Mouse (Mus musculus): ENCODE measurements around the gene Olfr1012. TPM values are rescaled to one million over a fixed set of nuclear protein-coding genes. Genes with fewer than 3 reads are reported as not detected.
"Not testable (repeated sequence)": the region's sequence is repeated elsewhere in the genome, so short reads cannot be mapped to it uniquely, and the experiment has no call there.

The Olfr1012 gene
- not detected in 2 replicates for polyA plus RNA-seq (2012; rRNA removed)

DNA sequence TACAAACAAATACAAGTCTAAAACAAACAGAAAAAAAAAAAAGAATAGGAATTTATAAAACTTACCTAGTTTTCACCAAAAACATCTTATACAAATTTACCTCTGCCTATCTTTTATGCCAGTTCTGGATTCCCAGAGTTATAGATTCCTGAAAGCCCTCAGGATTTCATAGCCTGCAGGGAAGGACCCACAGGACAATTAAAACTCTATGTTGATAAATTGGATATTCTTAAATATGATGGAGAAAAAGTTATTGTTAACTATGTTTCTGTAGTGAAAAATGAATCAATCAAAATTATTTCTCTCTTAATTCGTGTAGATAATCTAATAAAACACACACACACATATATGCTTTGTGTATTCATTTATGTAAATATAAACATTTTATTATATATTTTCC, at the start of gene Olfr1012:
Gene Olfr1012, minus strand, starts transcription at position 101 of the 400 bp plus-strand sequence.
- DNase-seq (ENCODE audit: low read depth): no peak
- TF ChIP-seq POLR2A (IDR thresholded peaks at IDR 0.05; ENCODE audit: borderline replicate concordance, extremely low read depth, insufficient read depth, insufficient read length, poor library complexity, severe bottlenecking) (no peak), CTCF (IDR thresholded peaks at IDR 0.05; ENCODE audit: borderline replicate concordance, extremely low read depth, insufficient read depth, insufficient read length) (no peak)

DNA sequence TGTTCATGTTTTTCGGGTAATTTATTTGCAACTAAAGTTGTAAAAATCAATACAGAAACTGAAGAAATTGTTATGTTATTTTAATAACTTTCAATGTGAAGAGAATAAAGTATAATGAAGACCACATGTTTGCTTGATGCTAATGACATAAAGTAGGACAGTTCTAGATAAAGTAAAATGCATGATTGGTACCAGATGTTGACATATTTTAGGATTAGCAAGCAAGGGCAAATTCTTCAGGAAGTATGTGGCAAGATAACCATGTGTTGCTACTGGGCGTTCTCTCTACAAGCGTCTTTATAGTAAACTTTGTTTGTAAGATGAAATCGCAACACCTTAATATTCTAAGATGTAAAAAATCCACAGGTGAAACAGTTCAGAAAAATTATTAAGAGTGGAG, 41.9 kb upstream of the Olfr1012 start:
- no peak for DNase-seq (ENCODE audit: low read depth)

DNA sequence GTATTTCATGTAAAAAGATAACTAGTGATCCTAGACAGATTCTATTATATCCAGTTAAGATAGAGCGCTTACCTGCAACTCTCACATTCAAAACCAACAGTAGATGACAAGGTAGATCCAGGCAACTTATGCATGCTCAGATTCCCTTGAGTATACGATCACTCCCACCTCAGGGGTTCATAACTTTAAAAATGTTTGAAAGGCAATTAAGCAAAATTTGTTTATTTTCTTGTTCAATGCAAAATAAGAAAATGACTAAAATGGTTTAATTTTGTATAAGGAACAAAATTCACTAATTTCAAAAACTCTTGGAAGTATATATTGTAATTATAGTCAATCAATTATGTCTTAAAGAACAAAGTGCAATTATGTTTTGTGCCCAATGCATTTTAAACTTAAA, 39.9 kb upstream of the Olfr1012 start, which contains the start of gene Olfr1016:
Gene Olfr1016, minus strand, starts transcription at position 101 of the 400 bp plus-strand sequence.
- TF ChIP-seq CTCF (IDR thresholded peaks at IDR 0.05; ENCODE audit: borderline replicate concordance, extremely low read depth, insufficient read depth, insufficient read length): no peak
- no peak for TF ChIP-seq POLR2A (IDR thresholded peaks at IDR 0.05; ENCODE audit: borderline replicate concordance, extremely low read depth, insufficient read depth, insufficient read length, poor library complexity, severe bottlenecking)
- no peak for DNase-seq (ENCODE audit: low read depth)

More for the DNA sequence above, 41.9 kb upstream of the Olfr1012 start:
- TF ChIP-seq CTCF (IDR thresholded peaks at IDR 0.05; ENCODE audit: borderline replicate concordance, extremely low read depth, insufficient read depth, insufficient read length) (no peak), POLR2A (IDR thresholded peaks at IDR 0.05; ENCODE audit: borderline replicate concordance, extremely low read depth, insufficient read depth, insufficient read length, poor library complexity, severe bottlenecking) (no peak)

DNA sequence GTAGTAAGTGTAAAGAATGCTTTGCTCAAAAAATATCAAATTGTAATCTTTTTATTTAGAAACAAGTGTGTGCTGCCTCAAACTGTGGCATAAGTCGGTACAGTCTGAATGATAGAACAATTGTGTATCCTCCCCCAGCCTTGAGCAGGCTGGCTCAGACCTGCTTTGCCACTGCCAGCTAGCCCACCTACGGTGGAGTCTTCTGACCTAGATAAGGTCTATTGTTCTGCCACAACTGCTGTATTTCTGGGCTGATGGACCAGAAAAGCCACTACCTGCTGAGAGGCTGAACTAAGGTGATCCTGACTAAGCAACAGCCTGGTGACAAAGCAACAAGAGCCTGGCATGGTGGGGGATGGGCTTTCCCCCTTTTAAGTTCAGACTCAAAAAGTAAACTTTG, 29.8 kb upstream of the Olfr1012 start:
- DNase-seq (ENCODE audit: low read depth): peak; percentile 37
- TF ChIP-seq CTCF (IDR thresholded peaks at IDR 0.05; ENCODE audit: borderline replicate concordance, extremely low read depth, insufficient read depth, insufficient read length) (no peak), POLR2A (IDR thresholded peaks at IDR 0.05; ENCODE audit: borderline replicate concordance, extremely low read depth, insufficient read depth, insufficient read length, poor library complexity, severe bottlenecking) (no peak)

DNA sequence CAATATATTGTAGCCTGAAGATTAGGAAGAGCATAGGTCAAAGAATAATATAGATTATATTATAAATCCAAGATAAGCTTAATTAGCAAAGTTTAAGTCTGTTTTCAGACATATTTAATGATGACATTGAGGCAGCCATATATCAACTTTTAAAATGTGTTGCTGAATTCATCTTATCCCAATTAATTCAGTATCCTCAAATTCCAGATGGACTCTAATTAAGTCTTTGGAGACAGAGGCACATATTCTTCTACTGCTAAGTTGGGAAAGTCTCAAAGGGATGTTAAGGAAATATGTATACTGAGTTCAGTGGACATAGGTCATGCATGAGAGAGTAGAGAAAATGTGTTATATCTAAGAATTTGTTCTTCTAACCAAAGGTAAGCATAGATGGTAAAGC, 19.2 kb upstream of the Olfr1012 start, which contains the start of gene Olfr1015:
Gene Olfr1015, plus strand, starts transcription at position 301 of the 400 bp plus-strand sequence.
- no peak for DNase-seq (ENCODE audit: low read depth)

DNA sequence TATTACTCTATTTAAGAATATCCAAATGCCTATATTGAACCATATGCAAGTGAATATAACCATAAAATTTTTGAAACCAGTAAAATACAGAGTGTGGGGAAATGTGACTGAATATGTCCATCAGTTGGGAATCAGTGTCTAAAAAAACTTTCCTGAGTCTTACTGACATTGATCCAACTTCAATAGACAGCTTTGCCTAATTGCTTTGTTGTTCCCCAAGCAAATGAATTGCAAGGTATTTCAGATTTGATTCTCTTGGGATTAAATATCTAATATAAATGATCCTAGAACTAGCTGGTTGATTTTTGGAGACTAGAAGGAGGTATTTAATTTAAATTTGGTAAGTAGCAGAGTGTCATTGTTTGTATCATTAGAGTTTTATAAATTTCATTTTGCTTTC, 9.8 kb upstream of the Olfr1012 start, which contains the start of gene Olfr1014:
Gene Olfr1014, plus strand, starts transcription at position 301 of the 400 bp plus-strand sequence.
- TF ChIP-seq POLR2A (IDR thresholded peaks at IDR 0.05; ENCODE audit: borderline replicate concordance, extremely low read depth, insufficient read depth, insufficient read length, poor library complexity, severe bottlenecking) (no peak), CTCF (IDR thresholded peaks at IDR 0.05; ENCODE audit: borderline replicate concordance, extremely low read depth, insufficient read depth, insufficient read length) (no peak)
- no peak for DNase-seq (ENCODE audit: low read depth)

More for the DNA sequence above, 19.2 kb upstream of the Olfr1012 start, which contains the start of gene Olfr1015:
- TF ChIP-seq CTCF (IDR thresholded peaks at IDR 0.05; ENCODE audit: borderline replicate concordance, extremely low read depth, insufficient read depth, insufficient read length) (no peak), POLR2A (IDR thresholded peaks at IDR 0.05; ENCODE audit: borderline replicate concordance, extremely low read depth, insufficient read depth, insufficient read length, poor library complexity, severe bottlenecking) (no peak)

DNA sequence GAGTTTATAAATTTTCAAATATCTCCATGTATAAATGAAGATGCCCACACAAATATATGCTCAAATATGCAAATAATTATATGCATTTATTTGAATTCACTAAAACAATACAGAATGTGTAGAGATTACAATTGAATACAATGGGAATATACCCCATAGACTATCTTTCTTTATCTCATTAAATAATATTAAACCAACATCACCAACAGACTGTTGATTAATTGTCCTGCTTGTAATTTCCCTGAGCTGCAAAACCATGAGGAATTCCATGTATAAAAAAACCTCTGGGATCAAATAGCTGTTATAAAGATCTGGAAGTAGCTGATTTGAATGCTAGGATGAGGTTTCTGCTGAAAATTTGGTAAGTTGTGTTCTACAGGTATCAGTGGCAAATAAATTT, 4.2 kb upstream of the Olfr1012 start, which contains the start of gene Olfr1013:
Gene Olfr1013, plus strand, starts transcription at position 301 of the 400 bp plus-strand sequence.
- TF ChIP-seq CTCF (IDR thresholded peaks at IDR 0.05; ENCODE audit: borderline replicate concordance, extremely low read depth, insufficient read depth, insufficient read length) (no peak), POLR2A (IDR thresholded peaks at IDR 0.05; ENCODE audit: borderline replicate concordance, extremely low read depth, insufficient read depth, insufficient read length, poor library complexity, severe bottlenecking) (no peak)
- no peak for DNase-seq (ENCODE audit: low read depth)

DNA sequence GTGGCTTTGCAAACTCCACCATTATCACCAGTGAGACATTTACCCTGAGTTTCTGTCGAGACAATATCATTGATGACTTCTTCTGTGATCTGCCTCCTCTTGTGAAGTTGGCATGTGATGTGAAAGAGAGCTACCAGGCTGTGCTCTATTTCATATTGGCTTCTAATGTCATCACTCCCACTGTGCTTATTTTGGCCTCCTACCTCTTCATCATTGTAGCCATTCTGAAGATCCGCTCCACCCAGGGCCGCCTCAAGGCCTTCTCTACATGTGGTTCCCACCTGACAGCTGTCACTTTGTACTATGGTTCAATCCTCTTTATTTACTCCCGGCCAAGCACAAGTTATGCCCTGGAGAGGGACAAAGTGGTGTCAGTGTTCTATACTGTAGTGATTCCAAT, 8.7 kb downstream of the Olfr1012 start:
- no peak for DNase-seq (ENCODE audit: low read depth)
- TF ChIP-seq CTCF (IDR thresholded peaks at IDR 0.05; ENCODE audit: borderline replicate concordance, extremely low read depth, insufficient read depth, insufficient read length) (no peak), POLR2A (IDR thresholded peaks at IDR 0.05; ENCODE audit: borderline replicate concordance, extremely low read depth, insufficient read depth, insufficient read length, poor library complexity, severe bottlenecking) (no peak)

DNA sequence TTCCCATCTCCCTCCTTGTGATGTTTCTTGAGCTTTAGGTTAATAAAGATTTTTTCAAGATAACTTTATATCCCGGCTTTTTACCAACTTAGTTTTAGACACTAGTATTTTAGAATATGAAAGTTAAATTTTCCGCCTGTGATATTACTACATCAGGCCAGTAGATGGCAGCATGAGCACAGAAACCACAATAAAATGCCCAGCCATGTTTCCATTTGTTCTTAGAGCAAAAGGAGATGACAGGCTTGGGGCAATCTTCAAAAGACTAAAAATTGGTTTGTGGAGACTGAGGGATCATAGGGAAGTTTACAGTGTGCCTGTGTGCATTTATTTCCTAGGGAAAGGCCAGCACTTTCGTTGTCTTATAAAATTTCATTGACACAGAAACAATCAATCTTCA, 36.8 kb downstream of the Olfr1012 start:
- TF ChIP-seq CTCF (IDR thresholded peaks at IDR 0.05; ENCODE audit: borderline replicate concordance, extremely low read depth, insufficient read depth, insufficient read length) (peak; percentile 60; the same call in 1 of the 2 replicates), POLR2A (IDR thresholded peaks at IDR 0.05; ENCODE audit: borderline replicate concordance, extremely low read depth, insufficient read depth, insufficient read length, poor library complexity, severe bottlenecking) (no peak)
- DNase-seq (ENCODE audit: low read depth): peak; percentile 72

DNA sequence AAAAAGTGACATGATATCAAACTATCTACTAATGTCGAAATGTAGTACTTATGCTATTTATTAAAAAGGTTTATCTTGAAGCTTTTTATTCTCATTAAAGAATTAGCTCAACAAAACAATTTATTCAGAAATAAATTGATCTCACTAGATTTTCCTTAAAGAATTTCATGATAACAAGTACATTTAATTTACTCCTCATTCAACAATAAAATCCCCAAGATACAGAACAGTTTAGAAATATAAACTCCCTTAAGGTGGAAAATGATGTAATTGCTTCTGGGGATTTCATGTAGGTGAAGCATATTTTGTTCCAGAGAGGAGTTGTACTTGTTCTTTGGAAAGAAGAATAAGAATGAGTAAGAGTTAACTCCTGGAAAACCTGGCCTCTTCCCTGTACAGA, 47.4 kb downstream of the Olfr1012 start, which contains the start of gene Olfr1009:
Gene Olfr1009, plus strand, starts transcription at position 301 of the 400 bp plus-strand sequence.
- no peak for DNase-seq (ENCODE audit: low read depth)
- TF ChIP-seq CTCF (IDR thresholded peaks at IDR 0.05; ENCODE audit: borderline replicate concordance, extremely low read depth, insufficient read depth, insufficient read length) (no peak), POLR2A (IDR thresholded peaks at IDR 0.05; ENCODE audit: borderline replicate concordance, extremely low read depth, insufficient read depth, insufficient read length, poor library complexity, severe bottlenecking) (no peak)

DNA sequence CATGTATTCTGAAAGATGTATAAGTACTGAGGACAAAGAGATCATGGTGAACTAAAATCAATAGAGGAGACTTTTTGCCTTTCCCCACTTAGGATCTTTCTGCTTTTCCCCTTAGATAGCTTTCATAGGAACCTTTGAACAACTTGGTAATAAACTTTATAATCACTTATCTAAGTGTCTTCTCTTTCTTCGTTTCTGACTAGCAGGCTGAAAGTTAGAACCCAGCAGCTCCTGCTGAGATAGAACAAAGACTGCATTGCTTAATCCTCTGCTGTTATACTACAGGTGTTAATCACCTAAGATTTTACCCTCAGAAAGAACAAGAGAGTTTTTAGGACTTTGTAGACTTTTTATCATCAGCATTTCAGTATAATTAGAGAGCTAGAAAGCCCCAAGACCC, 51.4 kb downstream of the Olfr1012 start:
- no peak for DNase-seq (ENCODE audit: low read depth)

DNA sequence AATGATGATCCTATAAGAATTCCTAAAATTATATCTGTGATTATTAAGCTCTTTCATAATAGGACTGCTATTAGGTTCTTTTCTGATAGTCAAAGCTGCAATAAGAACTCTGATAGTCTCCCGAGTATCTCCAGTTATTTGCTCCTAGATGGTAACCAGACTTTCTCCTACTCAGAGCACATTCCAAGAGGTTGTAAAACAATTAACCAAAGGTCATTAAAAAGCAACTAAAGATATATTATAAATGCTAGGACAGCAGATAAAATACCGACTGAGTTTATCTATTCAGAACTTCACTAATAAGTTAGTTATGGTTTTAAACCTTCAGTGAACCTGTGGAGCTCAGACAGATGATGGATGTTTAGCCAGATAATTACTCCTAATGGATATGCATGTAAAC, 51.9 kb downstream of the Olfr1012 start:
- DNase-seq (ENCODE audit: low read depth): not testable (repeated sequence)

More for the DNA sequence above, 51.4 kb downstream of the Olfr1012 start:
- no peak for TF ChIP-seq CTCF (IDR thresholded peaks at IDR 0.05; ENCODE audit: borderline replicate concordance, extremely low read depth, insufficient read depth, insufficient read length)
- no peak for TF ChIP-seq POLR2A (IDR thresholded peaks at IDR 0.05; ENCODE audit: borderline replicate concordance, extremely low read depth, insufficient read depth, insufficient read length, poor library complexity, severe bottlenecking)

Other genes starting within 250 kb of the Olfr1012 start
- 0.10 and 0.24 TPM in 2 replicates for gene 4833423E24Rik, start 243.7 kb downstream of the Olfr1012 start, polyA plus RNA-seq (2012; rRNA removed)
- gene Olfr996, start 183.6 kb downstream of the Olfr1012 start, polyA plus RNA-seq (2012; rRNA removed): not detected in 2 replicates
- not detected in 2 replicates for gene Olfr998, start 173.8 kb downstream of the Olfr1012 start, polyA plus RNA-seq (2012; rRNA removed)
- not detected in 2 replicates for gene Olfr1000, start 150.9 kb downstream of the Olfr1012 start, polyA plus RNA-seq (2012; rRNA removed)
- not detected in 2 replicates for gene Olfr1002, start 112.1 kb downstream of the Olfr1012 start, polyA plus RNA-seq (2012; rRNA removed)
- not detected in 2 replicates for gene Olfr154, start 98.3 kb downstream of the Olfr1012 start, polyA plus RNA-seq (2012; rRNA removed)
- gene Olfr1006, start 84.0 kb downstream of the Olfr1012 start, polyA plus RNA-seq (2012; rRNA removed): not detected in 2 replicates
- gene Olfr1008, start 73.3 kb downstream of the Olfr1012 start, polyA plus RNA-seq (2012; rRNA removed): not detected in 2 replicates
- not detected in 2 replicates for gene Olfr1009, start 47.3 kb downstream of the Olfr1012 start, polyA plus RNA-seq (2012; rRNA removed)
- gene Olfr1013, start 4.3 kb upstream of the Olfr1012 start, polyA plus RNA-seq (2012; rRNA removed): not detected in 2 replicates
- not detected in 2 replicates for gene Olfr1014, start 9.9 kb upstream of the Olfr1012 start, polyA plus RNA-seq (2012; rRNA removed)
- not detected in 2 replicates for gene Olfr1015, start 19.3 kb upstream of the Olfr1012 start, polyA plus RNA-seq (2012; rRNA removed)
- gene Olfr1016, start 39.8 kb upstream of the Olfr1012 start, polyA plus RNA-seq (2012; rRNA removed): not detected in 2 replicates
- not detected in 2 replicates for gene Olfr1018, start 55.7 kb upstream of the Olfr1012 start, polyA plus RNA-seq (2012; rRNA removed)
- 0.08 TPM in 1 of 2 replicates, not detected in the other for gene Olfr1019, start 82.7 kb upstream of the Olfr1012 start, polyA plus RNA-seq (2012; rRNA removed)
- not detected in 2 replicates for gene Olfr1020, start 84.3 kb upstream of the Olfr1012 start, polyA plus RNA-seq (2012; rRNA removed)
- not detected in 2 replicates for gene Olfr1022, start 105.8 kb upstream of the Olfr1012 start, polyA plus RNA-seq (2012; rRNA removed)
- not detected in 2 replicates for gene Olfr1023, start 122.9 kb upstream of the Olfr1012 start, polyA plus RNA-seq (2012; rRNA removed)
- gene Olfr1024, start 142.3 kb upstream of the Olfr1012 start, polyA plus RNA-seq (2012; rRNA removed): not detected in 2 replicates
- not detected in 2 replicates for gene Olfr1025-ps1, start 152.4 kb upstream of the Olfr1012 start, polyA plus RNA-seq (2012; rRNA removed)
- gene Olfr1026, start 158.8 kb upstream of the Olfr1012 start, polyA plus RNA-seq (2012; rRNA removed): not detected in 2 replicates
- not detected in 2 replicates for gene Olfr1028, start 187.7 kb upstream of the Olfr1012 start, polyA plus RNA-seq (2012; rRNA removed)
- gene Olfr1029, start 211.1 kb upstream of the Olfr1012 start, polyA plus RNA-seq (2012; rRNA removed): not detected in 2 replicates
- not detected in 2 replicates for gene Olfr1030, start 216.5 kb upstream of the Olfr1012 start, polyA plus RNA-seq (2012; rRNA removed)
- not detected in 2 replicates for gene Olfr1031, start 227.5 kb upstream of the Olfr1012 start, polyA plus RNA-seq (2012; rRNA removed)
- gene Olfr1032, start 242.8 kb upstream of the Olfr1012 start, polyA plus RNA-seq (2012; rRNA removed): not detected in 2 replicates

Data from brain, embryonic 14.5 days (tissue).